Mouse (Mus musculus): ENCODE results near the gene Spef1.

DNA sequence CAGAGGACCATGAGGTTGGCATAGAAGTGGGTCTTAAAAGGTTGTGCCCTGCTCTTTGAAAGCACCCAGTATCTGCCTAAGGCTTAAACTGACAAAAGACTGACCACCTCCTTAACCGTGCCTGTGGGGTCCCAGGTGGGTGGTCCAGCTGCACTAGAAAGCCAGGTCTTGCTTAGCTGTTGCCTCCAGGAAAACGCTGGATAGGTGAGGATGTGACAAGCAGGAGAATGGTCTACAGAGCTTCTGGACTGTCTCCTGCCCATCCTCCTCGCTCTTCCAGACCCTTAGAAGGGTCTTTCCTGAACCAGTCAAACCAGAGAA, 480 bp upstream of the Spef1 start:
- no peak for TF ChIP-seq CTCF (IDR thresholded peaks at IDR 0.05; ENCODE audit: extremely low read depth, insufficient read length, insufficient replicate concordance, low read depth, low read length)
- no peak for TF ChIP-seq POLR2A (IDR thresholded peaks at IDR 0.05; ENCODE audit: low read depth, low read length)

All from small intestine, adult 2 months (tissue).